Mouse (Mus musculus): ENCODE measurements around the gene Myo1h.

Gene Myo1h

DNA sequence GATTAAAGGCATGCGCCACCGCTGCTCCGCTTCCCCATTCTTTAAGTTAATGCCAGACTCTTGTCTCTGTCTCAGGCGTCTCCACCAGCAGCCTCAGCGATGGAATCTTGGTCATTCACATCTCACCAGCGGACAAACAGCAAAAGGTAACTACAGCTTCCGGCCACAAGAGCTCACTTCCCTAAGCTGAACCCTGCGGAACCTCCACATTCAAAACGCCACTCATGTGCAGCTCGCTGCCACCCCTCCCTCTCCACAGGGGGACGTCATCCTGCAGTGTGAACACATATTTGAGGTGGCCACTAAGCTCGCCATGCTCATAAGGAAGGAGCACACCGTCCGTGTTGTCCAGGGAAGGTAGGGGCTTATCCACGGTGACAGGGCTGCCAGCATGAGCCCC is 72.0 kb downstream of the Myo1h start:
- no peak for DNase-seq

DNA sequence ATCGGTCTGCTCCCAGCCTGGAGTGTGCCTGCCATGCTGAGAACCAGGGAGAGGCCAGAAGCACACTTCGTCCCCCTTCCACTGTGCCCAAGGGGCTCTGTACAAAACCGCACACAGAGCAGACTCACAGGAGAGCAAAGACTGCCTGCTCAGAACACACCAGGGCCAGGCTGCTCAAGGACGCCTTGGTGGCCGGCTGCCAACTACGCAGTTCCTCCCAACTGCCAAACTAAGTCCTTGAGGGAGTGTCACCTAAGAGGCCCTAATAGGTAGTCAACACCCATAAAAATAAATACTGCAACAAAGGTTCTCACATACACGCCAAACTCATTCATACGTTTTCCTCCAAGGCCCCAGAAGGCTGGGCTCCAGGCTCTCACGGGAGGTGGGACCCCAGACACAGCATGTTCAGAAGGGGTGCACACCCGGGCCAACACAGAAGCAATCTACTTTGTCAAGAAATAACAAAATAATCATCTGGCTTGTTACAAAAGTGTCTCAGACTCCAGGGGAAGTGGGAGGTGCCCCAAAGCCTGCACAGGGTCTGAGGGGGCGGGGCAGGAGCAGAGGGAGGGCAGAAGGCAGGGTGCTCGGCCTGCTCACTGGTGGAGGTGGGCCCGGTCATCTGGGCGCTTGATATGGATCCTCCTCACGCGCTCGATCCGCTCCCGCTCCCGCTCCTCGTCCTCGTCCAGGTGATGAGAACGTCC is 76.2 kb downstream of the Myo1h start:
- peak; percentile 90 for DNase-seq

DNA sequence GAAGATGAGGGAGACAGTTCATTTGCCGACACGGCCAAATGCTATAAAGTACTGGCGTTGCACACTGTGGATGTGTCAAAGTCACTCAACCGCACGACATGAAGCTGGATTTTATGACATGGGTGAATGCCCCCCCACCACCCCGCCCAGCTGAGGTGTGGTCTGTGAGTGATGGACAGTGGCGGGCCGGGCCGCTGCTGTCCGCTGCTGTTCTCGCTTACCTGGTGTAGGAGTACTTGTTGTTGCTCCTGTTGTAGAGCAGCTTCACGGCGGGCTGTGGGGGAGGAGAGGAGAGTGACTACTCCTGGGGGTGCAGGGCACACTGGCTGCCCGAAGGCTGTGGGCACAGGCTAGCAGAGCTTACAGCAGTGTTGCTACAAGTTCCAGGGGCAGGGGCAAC is 79.2 kb downstream of the Myo1h start:
- DNase-seq, result no peak

DNA sequence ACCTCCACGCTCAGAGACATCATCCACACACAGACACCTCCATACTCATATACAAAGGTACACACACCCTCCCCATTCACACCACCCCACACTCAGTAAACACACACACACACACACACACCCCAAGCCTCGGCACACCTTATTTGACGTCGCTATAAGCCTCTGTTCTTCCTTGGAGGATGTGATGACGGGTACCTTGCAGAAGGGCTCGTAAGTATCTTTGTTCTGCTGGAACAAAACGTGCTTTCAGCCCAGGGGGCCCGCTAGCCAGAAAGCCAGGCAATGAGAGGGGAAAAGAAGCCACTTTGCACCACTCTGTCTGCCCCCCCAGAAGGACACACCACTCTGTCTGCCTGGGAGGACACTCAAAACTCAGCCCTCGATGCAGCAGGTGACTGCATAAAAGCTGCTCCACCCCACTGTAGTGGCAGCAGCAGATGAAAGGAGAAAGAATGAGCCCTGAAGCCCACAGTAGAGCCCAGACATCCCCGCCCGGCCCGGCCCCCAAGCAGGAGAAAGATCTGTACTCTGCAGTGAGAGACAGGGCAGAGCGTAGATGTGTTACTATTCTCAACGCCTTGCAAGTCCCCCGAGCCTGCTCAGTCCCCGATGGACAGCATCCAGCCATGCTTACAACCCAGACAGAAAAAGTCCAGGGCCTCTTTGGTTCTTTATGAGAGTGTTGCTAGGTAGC is 80.0 kb downstream of the Myo1h start:
- DNase-seq, result no peak

DNA sequence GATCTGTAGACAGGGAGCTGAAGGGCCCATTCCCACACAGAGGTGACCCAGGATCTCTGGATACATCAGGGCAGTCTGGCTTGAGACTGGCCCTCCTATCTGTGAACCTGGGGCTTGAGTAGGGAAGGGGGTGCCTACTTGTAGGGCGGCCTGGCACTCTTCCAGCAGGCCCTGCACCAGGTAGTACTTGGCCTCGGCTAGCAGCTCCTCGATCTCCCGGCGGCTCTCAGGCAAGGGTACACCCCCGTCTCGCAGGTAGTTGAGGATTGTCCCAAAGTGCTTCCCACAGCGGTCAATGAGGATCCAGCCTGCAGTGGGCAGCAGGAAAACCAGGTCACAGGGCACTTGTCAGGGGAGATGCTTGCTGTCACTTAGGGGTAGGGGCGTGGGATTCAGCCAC is 81.0 kb downstream of the Myo1h start:
- DNase-seq, result no peak

DNA sequence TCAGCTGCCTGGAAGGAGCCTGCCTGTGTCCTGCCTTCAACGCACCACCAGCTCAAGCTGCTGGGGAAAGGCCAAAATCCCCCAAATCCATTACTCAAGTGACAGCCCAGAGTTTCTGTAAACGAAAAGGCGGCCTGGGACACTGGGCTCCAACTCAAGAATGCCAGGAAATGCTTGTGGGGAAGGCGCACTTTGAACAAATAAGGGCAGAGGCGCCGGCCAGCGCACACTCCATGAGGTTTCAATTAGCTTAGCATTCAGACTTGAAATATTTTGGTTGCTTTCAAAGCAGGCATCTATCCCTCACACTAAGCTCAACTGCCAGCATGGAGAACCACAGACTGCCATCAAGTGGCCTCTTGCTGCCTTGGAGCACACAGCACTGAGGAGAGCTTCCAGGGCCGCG is 81.4 kb downstream of the Myo1h start:
- peak; percentile 94 for DNase-seq

DNA sequence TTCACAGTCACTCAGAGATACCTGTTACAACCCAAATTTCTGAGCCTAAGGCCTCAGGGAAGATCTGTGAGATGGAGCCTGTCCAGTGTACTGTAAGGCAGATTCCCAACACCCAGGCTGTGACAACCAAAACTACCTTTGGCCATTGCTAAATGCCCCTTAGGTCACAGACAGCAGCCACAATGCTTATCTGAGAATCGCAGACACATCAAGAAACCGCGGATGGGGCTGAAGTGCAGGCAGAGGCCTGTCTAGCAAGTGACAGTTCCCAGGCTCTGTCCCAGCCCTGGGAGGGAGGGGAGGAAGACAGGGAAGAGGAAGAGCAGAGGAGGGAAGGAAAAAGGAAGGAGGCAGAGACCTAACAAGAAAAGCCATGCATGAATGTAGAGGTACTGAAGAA is 82.4 kb downstream of the Myo1h start:
- peak; percentile 29 for DNase-seq

DNA sequence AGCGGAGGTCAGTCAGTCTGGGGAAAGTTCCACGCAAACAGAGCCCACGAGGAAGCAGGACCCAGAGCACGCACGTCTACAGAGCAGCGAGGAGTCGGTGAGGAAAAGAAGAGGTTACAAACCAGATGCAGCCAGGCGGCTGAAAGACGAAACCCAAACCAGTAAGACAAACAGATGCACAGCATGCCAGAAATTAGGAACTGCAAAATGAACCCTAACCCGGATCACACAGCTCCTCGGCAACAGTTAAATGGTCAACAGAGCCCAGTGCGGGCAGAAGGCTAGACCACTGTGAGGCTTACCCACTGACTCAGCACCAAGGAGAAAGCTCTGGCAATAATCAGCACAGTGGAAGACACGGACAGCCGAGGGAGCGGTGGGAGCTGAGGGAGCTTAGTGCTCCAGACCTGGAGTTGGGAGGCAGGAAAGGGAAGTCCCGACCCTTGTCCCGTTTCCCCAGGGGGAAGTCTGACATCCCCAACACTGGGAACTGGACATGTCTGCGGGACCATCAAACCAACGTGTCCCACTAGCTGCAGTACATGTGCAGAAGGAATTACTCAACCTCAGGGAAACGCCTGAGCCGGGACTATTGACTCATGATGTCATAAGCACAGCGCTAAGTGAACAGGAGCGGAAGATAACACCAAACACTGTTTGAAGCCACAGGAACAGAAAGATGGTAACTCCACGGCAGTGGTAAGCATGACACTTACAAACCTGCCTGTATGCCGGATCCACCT is 82.9 kb downstream of the Myo1h start:
- peak; percentile 68 for DNase-seq

DNA sequence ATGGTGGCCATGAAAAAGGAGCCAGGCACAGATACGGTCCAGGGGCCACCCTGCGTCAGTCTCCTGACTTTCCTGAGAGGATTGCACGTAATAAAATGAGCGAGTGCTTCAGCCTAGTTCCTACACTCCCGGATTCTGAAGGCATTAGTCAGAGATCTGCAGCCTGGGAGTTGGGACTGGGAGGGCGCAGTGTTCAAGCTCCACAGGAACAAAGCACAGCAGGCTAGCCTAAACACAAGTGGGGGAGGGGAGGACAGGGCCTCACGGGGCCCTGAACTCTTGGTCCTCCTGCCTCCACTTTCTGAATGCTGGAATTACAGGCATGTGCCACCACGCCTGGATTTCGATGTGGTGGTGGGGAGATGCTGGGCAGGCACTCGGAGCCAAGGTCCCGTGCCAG is 83.6 kb downstream of the Myo1h start:
- peak; percentile 65 for DNase-seq

DNA sequence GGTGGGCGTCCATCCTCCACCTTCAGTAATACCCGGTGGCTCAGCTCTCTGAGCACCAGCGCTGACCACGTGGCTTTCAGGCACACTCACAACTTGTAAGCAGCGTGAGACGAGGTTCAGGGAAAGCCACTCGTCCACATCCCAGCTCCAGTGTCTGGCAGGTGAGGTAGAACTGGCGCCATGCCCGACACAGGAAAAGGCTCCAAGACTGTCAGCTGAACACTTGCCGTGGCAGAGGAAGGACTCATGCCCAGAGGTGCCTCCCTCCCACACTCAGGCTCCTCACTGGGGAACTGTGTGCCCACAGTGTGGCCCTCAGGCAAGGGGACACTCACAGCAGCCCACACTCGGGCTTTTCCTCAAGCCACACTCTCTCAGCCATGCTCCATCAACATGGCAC is 84.2 kb downstream of the Myo1h start:
- DNase-seq, result peak; percentile 87

DNA sequence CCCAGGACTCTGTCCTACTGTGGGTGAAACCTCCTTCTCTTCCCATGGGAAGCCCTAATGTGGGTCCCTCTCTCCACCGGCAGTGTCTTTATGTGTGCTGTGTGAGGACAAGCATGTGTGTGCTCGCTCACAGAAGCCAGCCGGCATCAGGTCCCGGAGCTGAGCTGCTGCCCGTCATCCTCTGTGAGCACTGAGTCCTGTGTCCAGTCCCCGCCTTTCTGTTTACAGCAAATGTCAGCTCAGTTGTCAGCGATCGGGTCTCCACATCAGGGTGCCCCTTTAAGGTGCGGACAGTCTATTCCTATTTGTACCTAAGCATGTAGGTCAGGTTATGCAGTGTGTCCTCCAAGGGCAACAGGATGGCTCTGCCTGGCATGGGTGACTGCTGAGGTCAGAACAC is 84.6 kb downstream of the Myo1h start:
- no peak for DNase-seq

DNA sequence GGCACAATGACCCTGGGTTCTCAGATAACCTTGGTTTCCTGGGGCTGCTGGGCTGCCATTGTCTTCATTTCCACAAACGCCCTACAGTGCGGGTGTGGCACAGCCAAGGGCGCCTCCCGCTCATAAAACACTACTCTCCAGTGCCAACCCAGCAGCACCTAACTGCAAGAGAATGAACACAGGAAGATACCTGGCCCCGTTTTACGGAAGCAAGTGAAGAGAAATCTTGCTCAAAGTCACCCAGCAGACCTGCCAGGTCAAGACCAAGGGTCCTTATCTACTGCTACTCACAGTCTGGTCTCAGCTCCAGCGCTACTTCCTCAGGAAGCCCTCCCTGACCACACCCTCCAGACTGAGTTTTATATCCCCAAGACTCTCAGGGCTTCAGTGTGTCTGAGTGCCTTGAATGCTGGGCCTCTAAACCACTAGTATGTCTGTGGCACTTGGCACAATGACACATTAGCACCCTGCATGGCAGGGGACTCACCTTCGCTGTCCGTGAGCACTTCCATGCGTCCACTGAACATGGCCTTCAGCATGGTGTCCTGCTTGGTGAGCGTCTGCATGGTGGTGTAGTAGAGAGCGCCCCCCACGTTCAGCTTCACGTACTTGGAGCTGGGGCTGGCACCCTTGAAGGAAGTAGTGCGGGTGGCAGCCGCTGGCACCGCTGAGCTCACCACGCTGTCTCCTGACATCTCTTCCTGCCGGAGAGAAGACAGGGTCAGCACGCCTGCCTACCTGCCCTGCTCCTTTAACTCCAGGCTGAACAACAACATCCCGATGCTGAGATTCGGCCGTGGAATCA is 85.6 kb downstream of the Myo1h start:
- peak; percentile 67 for DNase-seq

DNA sequence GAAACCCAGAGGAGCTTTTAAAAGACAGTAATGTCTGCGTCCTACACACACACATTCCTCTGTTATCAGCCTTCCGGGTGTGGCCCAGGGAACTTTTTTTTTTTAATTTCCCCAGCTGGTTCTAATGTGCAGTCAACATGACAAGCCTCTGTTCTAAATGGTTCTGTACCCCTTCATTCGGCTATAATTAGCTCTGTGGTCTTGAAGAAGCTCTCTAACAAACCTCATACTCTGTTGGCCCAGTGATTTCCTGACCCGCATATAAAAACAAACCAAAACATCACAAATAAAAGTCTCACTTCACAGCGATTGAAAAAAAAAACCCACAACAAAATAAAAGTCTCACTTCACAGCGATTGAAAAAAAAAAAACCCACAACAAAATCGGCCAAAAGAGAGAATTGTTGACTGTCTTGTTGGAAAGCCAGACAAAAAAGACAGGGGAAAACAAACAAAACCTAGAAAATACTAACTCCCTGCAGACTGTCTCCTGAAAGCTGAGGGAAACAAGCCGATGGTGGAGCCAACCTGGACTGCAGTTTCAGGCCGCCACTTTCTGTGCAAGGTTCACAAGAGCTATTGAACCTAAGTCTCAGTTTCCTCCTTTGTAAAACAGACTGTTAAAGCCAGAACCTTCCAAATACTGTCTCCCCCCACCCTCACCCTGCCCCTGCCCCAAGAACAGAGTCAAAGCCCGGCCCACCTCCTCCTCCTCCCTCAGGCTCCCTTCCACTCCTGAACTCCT is 89.4 kb downstream of the Myo1h start:
- peak; percentile 61 for DNase-seq

DNA sequence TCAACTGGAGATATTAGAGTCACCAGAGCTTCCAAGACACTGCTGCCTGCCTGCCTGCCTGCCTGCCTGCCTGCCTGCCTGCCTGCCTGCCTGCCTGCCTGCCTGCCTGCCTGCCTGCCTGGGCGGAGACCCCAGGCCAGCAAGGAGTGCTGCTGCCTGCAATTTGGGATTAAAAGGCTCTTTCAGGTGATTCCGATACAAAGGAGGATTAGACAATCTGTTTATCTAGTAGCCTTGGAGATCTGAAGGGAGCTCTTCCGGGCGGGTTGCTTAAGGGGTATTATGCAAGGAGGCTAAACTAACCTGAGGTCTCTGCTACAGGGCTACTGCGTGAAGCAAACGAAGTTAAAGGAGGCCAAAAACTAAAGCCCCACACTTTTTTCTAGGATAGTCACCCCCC is 90.0 kb downstream of the Myo1h start:
- peak; percentile 74 for DNase-seq

DNA sequence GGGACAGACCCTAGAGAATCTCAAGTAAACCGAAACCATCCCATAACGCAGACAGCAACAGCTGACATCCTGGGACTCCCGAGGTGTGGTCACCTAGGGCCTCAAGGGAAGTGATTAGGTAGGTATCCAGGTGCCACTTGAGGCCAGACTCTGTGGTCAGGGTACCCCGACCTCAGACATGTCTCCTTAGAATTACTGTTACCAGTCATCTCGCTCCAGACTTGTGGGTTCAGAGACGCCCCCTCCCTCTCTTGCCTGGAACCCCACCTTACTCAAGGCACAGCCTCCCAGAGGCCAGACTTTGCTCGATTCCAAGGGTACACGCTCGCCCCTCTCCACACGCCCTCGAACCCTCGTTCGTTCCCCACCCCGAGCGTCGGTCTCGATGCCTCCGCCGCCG is 90.8 kb downstream of the Myo1h start:
- DNase-seq, result peak; percentile 34

DNA sequence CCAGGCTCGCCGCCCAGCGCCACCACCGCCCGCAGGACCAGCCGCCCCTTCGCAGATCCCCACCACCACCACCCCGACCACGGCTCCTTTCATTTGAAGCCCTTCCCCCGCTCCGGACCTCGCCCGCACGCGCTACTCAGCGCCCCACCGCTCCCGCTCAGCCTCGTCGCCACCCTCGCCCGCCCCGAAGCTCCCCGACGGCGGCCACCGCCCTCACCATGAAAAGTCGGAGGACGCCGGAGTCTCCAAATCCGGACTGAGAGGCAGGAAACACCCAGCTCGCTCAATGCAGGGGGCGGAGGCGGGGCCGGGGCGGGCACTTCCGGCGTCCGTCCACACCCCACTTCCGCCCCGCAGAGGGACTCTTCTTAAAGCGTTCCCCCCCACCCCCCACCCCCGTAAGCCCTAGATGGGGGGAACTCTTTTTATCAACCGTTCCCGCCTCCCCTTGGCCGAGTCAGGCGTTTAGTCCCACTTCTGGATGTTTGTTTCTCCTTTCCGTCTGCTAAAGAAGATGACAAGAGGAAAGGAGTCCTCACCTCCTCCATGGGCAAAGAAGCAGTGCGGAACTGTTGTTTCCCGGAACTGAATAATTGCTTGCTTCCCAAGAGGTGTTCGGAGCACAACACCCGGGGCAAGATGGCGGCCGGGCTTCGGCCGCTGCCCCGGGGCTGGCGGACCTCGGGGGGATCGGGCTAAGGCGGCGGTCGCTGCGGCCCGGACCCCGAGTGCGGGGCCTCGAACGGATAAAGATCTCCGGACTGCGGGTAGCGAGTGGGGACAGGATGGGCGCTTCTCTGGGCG is 91.4 kb downstream of the Myo1h start, which contains the start of the genes Kctd10 and Ube3b:
Gene Kctd10, minus strand, starts transcription at position 300 of the 804 bp plus-strand sequence.
Gene Ube3b, plus strand, starts transcription at position 399 of the 804 bp plus-strand sequence.
- DNase-seq, result peak; percentile 90

DNA sequence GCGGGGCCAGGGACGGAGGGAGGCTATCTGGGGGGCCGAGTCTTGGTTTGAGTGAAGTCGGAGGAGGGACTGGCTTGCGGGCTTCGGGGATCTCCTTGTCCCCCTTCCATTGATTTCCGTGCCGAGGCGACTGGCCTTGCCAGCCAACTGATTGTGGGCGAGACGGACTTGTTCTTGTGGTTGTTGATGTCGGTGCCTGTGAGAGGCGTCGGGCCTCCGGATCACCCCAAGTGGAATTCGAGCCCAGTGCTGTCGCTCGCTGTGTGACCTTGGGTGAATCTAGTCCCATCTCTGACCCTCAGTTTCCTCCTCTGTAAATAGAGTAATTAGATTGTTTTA is 92.0 kb downstream of the Myo1h start:
- peak; percentile 26 for DNase-seq

DNA sequence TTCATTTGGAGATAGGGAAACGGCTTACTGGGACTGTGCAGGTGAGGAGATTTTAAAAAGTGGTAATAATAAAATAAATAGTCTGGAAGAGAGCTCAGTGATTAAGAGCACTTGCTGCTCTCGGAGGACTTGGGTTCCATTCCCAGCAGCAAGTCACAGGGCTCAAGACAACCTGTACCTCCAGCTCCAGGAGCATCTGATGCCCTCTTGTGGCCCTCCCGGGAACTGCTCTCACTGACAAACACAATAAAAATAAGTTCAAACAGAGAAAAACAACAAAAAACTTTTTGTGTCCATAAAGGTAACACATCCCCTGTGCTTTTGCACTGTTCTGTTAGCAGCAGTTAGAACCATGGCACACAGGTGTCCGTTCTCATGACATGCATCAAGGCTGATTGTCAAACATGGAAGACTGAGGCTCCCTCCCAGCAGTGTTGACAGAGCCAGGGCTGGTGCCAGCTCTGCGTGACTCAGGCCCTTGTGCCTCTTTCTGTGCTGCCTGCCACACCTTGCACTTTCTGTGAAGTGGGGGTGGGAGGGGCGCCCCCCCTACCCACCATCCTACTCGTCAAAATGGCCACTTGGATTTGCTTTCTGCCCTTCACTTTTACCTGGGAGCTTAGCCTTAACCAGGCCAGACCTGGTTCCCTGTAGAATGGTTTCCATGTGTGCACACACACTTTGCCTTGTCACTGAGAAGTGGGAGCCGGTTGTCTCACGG is 94.4 kb downstream of the Myo1h start:
- peak; percentile 68 for DNase-seq

DNA sequence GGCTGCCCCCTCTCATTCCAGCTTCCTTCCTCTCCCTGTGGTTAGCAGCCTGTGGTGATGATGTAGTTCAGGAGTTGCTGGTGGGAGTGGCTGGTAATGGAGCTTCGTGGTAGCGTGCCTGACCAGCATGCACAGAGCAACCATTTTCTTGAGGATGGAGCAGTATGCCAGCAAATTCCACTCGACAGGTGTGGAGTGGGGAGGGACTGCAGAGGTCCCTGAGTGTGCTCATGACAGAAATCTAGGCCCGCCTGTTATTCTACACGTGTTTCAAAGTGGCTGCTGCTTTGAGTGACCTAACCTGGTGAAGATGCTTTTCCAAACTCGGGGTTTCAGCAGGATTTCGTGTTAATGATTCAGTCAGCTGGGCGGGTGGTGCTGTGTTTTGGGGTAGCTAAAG is 95.5 kb downstream of the Myo1h start:
- peak; percentile 58 for DNase-seq

DNA sequence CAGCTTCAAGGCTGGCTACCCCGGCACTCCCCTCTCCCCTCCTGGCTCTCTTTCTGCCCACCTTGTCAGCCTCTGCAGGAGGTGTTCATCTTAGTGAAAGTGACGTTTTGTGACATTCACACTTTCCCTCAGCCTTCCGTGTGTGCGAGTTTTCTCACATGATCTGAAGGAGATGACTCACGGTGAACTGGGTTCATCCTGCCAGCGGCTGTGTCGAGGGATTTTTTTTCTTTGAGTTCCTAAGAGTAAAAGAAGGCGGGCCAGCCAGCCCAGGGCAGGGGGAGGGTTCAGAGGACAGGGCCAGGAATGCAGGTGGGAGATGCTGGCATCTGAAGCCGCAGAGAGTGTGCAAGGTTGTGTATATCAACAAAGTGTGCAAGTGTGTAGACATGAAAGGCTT is 104.2 kb downstream of the Myo1h start:
- DNase-seq, result no peak

DNA sequence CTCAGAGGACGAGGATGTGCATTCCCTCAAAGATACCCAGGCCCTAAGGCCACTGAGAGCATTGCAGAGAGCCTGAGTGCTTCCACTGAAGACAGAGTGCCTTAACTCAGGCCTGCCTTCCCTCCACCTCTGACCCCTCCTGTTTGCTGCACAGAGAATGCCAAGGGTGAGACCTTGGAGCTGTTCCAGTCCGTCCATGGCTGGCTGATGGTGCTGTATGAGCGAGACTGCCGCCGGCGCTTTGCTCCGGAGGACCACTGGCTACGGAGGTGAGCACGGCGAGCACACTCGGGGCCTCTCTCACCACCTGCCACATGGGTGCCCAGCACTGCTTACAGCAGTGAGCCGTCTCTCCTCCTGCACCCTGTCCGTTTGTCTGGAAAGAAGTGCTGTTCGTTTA is 117.6 kb downstream of the Myo1h start:
- no peak for DNase-seq
